Mouse (Mus musculus): ENCODE results near the gene Hist1h4c. TPM values are rescaled to one million over a fixed set of nuclear protein-coding genes. Genes with fewer than 3 reads are reported as not detected.
"Not testable (repeated sequence)": the region's sequence is repeated elsewhere in the genome, so short reads cannot be mapped to it uniquely, and the experiment has no call there.

Gene Hist1h4c
- polyA plus RNA-seq, 1 experiment from 2014 or later = 11.6 TPM

DNA sequence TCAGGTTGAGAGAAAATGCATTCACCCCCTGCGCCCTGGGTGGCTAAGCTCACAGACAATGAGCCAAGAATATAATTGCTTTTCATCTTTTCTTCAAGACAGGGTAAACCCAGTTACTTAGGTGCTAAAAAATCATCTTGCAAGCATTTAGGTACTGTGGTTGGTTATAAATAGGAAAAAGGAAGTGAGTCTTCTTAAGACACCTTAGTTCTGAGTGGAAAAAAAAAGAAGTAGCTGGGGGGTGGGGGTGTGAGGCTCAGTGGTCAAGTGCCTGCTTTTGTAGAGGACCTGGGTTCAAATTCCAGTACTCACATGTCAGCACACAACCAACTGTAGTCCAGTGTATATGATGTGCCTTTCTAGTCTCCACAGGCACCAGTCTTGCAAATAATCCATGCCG, 9.3 kb downstream of the Hist1h4c start:
- H3K9me3 ChIP-seq (replicated peaks) = no peaks in the 10 kb centered on the region
- WGBS (ENCODE audit: insufficient replicate concordance) = 93% methylated on average over 2 of the region's 2 CpGs
- 0 out of 2 replicates have a peak overlapping the region, but pooled peaks have one; percentile 7 for H3K4me2 ChIP-seq
- peaks cover 45% of the 10 kb centered on the region for H3K4me1 ChIP-seq
- peak overlapping the region; percentile 27 for H3K9ac ChIP-seq
- H3K27ac ChIP-seq = no peak overlapping the region
- ATAC-seq = no peak
- no peak overlapping the region for H3K4me3 ChIP-seq
- peaks cover 4% of the 10 kb centered on the region; the same call in 1 of the 2 replicates for H3K36me3 ChIP-seq
- no peaks in the 10 kb centered on the region for H3K27me3 ChIP-seq (replicated peaks)

DNA sequence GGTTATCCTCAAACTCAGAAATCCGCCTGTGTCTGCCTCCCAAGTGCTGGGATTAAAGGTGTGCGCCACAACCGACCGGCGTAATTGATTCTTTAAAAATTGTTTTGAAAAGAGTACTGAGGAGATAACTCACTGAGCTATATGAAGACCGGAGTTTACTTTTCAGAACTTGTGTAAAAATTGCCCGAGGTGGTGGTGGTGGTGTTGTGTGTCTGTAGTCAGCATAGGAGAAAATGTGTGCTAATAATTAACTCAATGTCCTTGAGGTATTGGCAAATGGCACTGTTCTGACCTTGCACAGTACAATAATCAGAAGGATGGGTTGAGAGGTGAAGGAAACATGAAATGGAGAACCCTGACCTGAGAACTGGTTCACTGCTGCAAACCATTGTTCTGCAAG, 10.3 kb downstream of the Hist1h4c start:
- H3K4me2 ChIP-seq = peak overlapping the region; percentile 29; the same call in 1 of the 2 replicates
- no peaks in the 10 kb centered on the region for H3K27me3 ChIP-seq (replicated peaks)
- H3K4me1 ChIP-seq = peaks cover 47% of the 10 kb centered on the region
- ATAC-seq = no peak
- peaks cover 4% of the 10 kb centered on the region; the same call in 1 of the 2 replicates for H3K36me3 ChIP-seq
- H3K4me3 ChIP-seq = no peak overlapping the region
- peak overlapping the region; percentile 48; the same call in 1 of the 2 replicates for H3K27ac ChIP-seq
- H3K9ac ChIP-seq = peak overlapping the region; percentile 29; the same call in 1 of the 2 replicates
- WGBS (ENCODE audit: insufficient replicate concordance) = 86% methylated on average over 7 of the region's 7 CpGs
- H3K9me3 ChIP-seq (replicated peaks) = no peaks in the 10 kb centered on the region

DNA sequence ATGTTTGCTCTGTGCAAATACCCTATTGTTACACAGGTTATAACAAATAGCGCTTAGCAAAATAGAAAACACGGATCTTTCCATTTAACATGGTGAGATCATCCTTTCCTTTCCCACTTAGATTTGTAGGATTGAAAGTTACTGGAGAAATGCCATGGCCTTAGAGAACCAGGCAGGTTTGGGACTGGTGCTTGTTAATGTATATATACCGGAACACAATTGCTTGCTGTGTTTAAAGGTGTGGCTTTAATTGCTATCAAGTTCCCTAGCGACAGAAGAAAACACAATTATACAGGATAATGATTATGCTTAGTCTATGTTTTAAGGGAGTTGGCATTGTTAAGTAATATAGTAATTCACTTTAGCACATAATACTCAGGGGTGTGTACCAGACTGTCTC, 11.1 kb downstream of the Hist1h4c start:
- Histone ChIP-seq H3K9me3 (replicated peaks) (no peaks in the 10 kb centered on the region), H3K27ac (no peak overlapping the region), H3K4me2 (peak overlapping the region; percentile 40), H3K9ac (peak overlapping the region; percentile 39), H3K4me1 (peaks cover 55% of the 10 kb centered on the region), H3K27me3 (replicated peaks) (no peaks in the 10 kb centered on the region), H3K4me3 (peak overlapping the region; percentile 9), H3K36me3 (peaks cover 4% of the 10 kb centered on the region; the same call in 1 of the 2 replicates)
- ATAC-seq = no peak
- 79% methylated on average over 4 of the region's 4 CpGs for WGBS (ENCODE audit: insufficient replicate concordance)

DNA sequence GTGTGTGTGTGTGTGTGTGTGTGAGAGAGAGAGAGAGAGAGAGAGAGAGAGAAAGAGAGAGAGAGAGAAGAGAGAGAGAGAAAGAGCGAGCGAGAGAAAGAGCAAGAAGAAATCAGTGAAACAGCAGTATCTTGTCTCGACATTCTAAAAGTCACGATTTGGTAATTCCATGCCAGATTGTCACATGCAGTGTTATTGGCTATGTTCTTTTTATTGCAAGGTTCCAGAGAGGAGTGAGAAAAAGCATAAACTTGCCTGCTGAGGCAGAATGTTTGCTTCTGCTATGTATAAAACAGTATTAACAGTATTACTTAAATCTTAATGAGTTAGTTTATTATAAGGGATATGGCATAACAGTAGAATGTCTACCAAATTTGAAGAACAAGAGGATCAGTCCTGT, 12.3 kb downstream of the Hist1h4c start:
- H3K9me3 ChIP-seq (replicated peaks) = no peaks in the 10 kb centered on the region

DNA sequence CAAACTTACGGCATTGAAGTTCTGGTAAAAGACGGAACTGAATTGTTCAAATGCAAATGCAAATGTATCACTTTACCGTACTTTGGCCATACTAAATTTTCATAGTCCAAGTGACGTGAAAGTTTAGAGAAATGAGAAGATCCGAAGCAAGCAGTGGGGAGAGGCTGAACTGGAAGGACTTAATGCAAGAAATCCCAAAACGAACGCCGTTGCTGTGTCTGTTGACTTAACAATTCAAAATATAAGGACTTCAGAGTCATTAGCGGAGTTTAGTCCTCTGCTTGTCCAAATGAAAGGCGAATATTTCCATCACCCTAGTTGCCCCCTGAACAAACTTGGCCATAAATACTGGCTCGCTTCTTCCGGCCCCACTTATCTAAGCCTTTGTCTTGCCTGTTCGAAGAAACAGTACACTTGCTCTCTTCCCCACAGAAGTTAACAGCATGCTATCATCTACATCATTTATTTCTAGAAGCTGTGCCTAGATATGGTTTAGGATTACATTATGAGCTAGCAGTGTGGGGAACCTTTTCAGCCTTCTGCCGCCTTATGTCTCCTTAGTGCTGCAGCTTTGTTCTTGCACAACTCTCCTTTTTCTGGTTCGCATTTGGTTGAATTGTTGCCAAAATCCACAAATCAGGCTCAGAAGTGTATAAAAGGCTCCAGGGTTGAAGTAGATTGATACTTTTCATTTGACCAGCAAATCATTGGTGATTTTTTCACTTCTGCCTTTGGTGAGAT, 13.0 kb downstream of the Hist1h4c start:
- Histone ChIP-seq H3K4me1 (peaks cover 61% of the 10 kb centered on the region), H3K36me3 (no peaks in the 10 kb centered on the region), H3K4me3 (peak overlapping the region; percentile 60), H3K27me3 (replicated peaks) (no peaks in the 10 kb centered on the region), H3K9ac (peak overlapping the region; percentile 82), H3K4me2 (peak overlapping the region; percentile 78), H3K27ac (peak overlapping the region; percentile 99), H3K9me3 (replicated peaks) (no peaks in the 10 kb centered on the region)
- WGBS (ENCODE audit: insufficient replicate concordance) = 7% methylated on average over 15 of the region's 15 CpGs
- no peak for ATAC-seq

More for the DNA sequence above, 12.3 kb downstream of the Hist1h4c start:
- peak overlapping the region; percentile 78 for H3K4me2 ChIP-seq
- ATAC-seq = no peak
- peak overlapping the region; percentile 60 for H3K4me3 ChIP-seq
- peaks cover 4% of the 10 kb centered on the region; the same call in 1 of the 2 replicates for H3K36me3 ChIP-seq
- no peaks in the 10 kb centered on the region for H3K27me3 ChIP-seq (replicated peaks)
- WGBS (ENCODE audit: insufficient replicate concordance) = 61% methylated on average over 4 of the region's 4 CpGs
- peak overlapping the region; percentile 82 for H3K9ac ChIP-seq
- peaks cover 61% of the 10 kb centered on the region for H3K4me1 ChIP-seq
- H3K27ac ChIP-seq = peak overlapping the region; percentile 99

DNA sequence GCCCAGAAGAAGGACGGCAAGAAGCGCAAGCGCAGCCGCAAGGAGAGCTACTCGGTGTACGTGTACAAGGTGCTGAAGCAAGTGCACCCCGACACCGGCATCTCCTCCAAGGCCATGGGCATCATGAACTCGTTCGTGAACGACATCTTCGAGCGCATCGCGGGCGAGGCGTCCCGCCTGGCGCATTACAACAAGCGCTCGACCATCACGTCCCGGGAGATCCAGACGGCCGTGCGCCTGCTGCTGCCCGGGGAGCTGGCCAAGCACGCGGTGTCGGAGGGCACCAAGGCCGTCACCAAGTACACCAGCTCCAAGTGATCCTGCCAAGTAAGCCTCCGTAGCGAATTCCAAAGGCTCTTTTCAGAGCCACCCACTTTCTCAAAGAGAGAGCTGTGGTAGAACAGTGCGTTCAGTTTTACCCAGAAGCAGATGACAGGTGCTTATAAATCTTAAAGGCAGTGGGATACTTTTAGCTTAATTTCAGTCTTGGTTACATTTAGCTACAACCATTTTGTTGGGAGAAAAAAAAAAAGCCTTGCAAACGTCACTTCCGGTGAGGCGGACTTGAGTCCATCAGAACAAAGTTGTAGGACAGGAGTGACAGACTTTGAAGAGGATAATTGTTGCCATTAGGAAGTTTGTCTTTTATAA, 13.8 kb downstream of the Hist1h4c start:
- Histone ChIP-seq H3K4me3 (peak overlapping the region; percentile 60), H3K4me1 (peaks cover 64% of the 10 kb centered on the region), H3K4me2 (peak overlapping the region; percentile 78), H3K9ac (peak overlapping the region; percentile 82), H3K27ac (peak overlapping the region; percentile 99)
- under 1% methylated on average over 16 of the region's 37 CpGs for WGBS (ENCODE audit: insufficient replicate concordance)
- H3K9me3 ChIP-seq (replicated peaks); H3K36me3 ChIP-seq; H3K27me3 ChIP-seq (replicated peaks): not testable (repeated sequence)
- ATAC-seq = peak; percentile 41

DNA sequence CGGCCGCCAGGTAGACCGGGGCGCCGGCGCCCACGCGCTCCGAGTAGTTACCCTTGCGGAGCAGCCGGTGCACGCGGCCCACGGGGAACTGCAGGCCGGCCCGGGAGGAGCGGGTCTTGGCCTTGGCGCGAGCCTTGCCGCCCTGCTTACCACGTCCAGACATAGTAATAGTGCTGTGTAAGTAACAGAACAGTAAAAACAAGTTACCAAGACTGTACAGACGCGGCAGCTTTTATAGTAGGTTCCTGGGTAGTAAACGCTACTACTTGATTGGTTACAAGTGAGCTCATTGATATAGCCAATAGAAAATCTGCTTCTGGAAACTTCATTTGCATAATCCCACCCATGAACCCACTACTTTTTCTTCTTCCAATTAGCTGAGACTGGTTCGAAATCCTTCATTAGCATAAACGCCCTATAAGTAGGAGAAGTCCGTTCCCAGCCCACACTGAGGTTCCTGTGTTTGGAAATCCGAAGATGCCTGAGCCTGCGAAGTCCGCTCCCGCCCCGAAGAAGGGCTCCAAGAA, 14.4 kb downstream of the Hist1h4c start, which contains the start of the genes Hist1h2ac and Hist1h2bc:
Gene Hist1h2ac, minus strand, starts transcription at position 194 of the 527 bp plus-strand sequence.
Gene Hist1h2bc, plus strand, starts transcription at position 445 of the 527 bp plus-strand sequence.
- H3K4me2 ChIP-seq = peak within 1 kb of the TSS; percentile 78
- WGBS (ENCODE audit: insufficient replicate concordance) = 0% methylated on average over 29 of the region's 32 CpGs
- peak within 1 kb of the TSS; percentile 99 for H3K27ac ChIP-seq
- peak within 1 kb of the TSS; percentile 82 for H3K9ac ChIP-seq
- H3K36me3 ChIP-seq = no peaks in the 10 kb centered on the region
- peaks cover 59% of the 10 kb centered on the region for H3K4me1 ChIP-seq
- peak; percentile 94 for ATAC-seq
- no peaks in the 10 kb centered on the region for H3K9me3 ChIP-seq (replicated peaks)
- peak within 1 kb of the TSS; percentile 60 for H3K4me3 ChIP-seq
- H3K27me3 ChIP-seq (replicated peaks) = no peaks in the 10 kb centered on the region

DNA sequence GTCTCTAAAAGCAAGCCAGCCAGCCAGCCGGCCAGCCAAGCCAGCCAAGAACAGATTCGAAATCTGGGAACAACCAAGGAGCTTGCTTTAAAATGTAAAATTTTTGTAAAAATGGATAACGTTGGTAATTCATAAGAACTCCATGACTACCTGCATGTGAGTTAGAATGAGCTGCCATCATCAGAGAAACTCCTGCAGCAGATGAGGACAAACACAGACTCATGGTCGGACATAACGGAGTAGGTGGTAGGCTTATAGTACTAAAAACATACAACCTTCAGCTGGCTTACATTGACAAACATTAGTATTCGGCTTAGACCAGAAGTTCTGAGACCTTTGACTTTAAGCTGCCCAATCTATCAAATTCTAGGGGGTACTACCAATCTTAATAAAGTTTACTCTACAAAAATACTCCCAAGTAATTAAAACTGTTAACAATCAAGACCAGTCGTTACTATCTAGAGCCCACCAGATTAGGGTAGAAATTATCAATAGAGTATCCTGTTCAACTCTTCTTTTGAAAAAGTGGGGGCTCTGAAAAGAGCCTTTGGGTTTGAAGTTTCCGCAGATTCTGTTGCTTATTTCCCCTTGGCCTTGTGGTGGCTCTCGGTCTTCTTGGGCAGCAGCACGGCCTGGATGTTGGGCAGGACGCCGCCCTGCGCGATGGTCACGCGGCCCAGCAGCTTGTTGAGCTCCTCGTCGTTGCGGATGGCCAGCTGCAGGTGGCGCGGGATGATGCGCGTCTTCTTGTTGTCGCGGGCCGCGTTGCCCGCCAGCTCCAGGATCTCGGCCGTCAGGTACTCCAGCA, 15.1 kb downstream of the Hist1h4c start:
- not testable (repeated sequence) for ATAC-seq; H3K36me3 ChIP-seq; H3K9me3 ChIP-seq (replicated peaks); H3K27me3 ChIP-seq (replicated peaks)
- Histone ChIP-seq H3K27ac (peak overlapping the region; percentile 97), H3K4me3 (peak overlapping the region; percentile 51), H3K9ac (peak overlapping the region; percentile 76), H3K4me2 (peak overlapping the region; percentile 75), H3K4me1 (peaks cover 54% of the 10 kb centered on the region)
- WGBS (ENCODE audit: insufficient replicate concordance) = 7% methylated on average over 16 of the region's 30 CpGs

DNA sequence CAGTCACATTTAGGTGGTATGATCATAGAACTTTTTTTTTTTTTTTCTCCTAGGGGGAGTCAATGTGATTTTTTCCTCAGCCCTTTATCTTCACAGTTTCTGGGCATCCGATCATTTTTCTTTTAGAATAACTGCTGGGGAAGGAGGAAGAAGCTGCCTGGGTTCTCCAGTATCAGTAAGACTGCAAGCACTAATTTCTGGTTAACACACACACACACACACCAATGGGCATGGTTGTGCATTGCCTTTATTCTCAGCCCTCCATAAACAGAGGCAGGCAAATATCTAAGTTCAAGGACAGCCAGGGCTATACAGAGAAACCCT, 15.7 kb downstream of the Hist1h4c start:
- no peak for ATAC-seq
- H3K27me3 ChIP-seq (replicated peaks) = no peaks in the 10 kb centered on the region
- WGBS (ENCODE audit: insufficient replicate concordance) = 12% methylated on average over 1 of the region's 1 CpGs
- peak overlapping the region; percentile 76 for H3K9ac ChIP-seq
- peak overlapping the region; percentile 51 for H3K4me3 ChIP-seq
- peak overlapping the region; percentile 97 for H3K27ac ChIP-seq
- peaks cover 52% of the 10 kb centered on the region for H3K4me1 ChIP-seq
- H3K4me2 ChIP-seq = peak overlapping the region; percentile 75
- no peaks in the 10 kb centered on the region for H3K9me3 ChIP-seq (replicated peaks)
- H3K36me3 ChIP-seq = no peaks in the 10 kb centered on the region

DNA sequence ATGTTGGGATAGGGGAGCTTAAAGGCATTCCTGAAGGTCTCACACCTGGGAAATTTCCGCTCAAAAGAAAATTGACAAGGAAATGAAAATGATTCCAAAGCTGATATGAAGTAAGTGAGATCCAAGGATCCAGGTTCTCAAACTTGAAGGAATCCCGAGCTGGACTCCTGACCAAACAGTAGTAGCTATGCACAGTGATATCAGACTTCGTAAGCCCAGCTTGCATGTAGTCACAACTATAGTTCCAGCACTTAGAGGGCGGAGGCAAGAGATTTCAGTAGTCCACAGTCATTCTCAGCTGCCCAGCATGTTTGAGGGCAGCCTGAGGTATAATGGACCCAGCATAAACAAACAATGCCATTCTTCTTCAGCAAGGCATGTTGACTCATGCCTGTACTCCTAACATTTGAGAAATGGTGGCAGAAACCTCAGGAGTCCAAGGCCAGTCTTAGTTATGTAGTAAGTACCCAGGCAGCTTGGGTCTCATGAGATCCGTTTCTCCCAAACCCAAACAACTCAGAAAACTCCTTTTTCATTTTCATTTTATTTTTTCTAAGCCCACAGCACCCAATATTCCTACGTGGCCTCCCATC, 16.2 kb downstream of the Hist1h4c start:
- Histone ChIP-seq H3K27me3 (replicated peaks) (no peaks in the 10 kb centered on the region), H3K9me3 (replicated peaks) (no peaks in the 10 kb centered on the region), H3K27ac (peak overlapping the region; percentile 97), H3K4me2 (peak overlapping the region; percentile 75), H3K4me1 (peaks cover 47% of the 10 kb centered on the region), H3K4me3 (peak overlapping the region; percentile 51), H3K36me3 (no peaks in the 10 kb centered on the region), H3K9ac (peak overlapping the region; percentile 76)
- no peak for ATAC-seq
- WGBS (ENCODE audit: insufficient replicate concordance) = 71% methylated on average over 6 of the region's 6 CpGs

DNA sequence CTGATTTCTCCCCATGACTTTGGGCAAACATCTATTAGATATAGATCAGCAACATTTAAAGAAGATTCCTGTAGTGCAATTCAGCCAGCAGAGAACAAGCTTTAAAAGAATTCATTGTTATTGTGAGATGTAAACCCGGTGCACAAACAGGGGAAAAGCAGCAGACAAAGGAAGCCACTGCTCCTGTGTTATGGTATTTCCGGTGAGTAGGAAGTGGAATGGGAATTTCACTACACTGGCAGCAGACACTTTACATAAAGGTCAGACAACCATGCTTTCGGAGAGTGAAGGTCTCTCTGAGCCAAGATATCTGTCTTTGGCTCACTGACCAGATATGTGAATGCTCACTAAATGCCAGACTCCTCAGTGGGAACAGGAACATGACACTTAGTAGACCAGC, 35.7 kb downstream of the Hist1h4c start:
- Histone ChIP-seq H3K9ac (no peak overlapping the region), H3K4me3 (no peak overlapping the region), H3K27ac (no peak overlapping the region), H3K27me3 (replicated peaks) (peaks cover 14% of the 10 kb centered on the region; the same call in 1 of the 2 replicates), H3K4me2 (no peak overlapping the region), H3K36me3 (no peaks in the 10 kb centered on the region), H3K9me3 (replicated peaks) (no peaks in the 10 kb centered on the region), H3K4me1 (no peaks in the 10 kb centered on the region)
- no peak for ATAC-seq
- 72% methylated on average over 3 of the region's 3 CpGs for WGBS (ENCODE audit: insufficient replicate concordance)
